Mouse (Mus musculus) bone marrow, adult 2 months (tissue): ENCODE results near the gene Pde4a.

Experiments
- CTCF ChIP-seq: fragments of 200-500 bp; IDR thresholded peaks from 2 replicates; pipeline ENCODE4 v1.5.1; 2011; ENCODE audit warnings: low read length, control low read depth; ENCODE audit not compliant: control insufficient read depth, insufficient read depth
- POLR2A ChIP-seq: fragments of 200-500 bp; IDR thresholded peaks from 2 replicates; pipeline ENCODE4 v1.6.1; 2011; ENCODE audit warnings: low read depth, mild to moderate bottlenecking, control low read depth, low read length, borderline replicate concordance; ENCODE audit not compliant: control insufficient read depth

DNA sequence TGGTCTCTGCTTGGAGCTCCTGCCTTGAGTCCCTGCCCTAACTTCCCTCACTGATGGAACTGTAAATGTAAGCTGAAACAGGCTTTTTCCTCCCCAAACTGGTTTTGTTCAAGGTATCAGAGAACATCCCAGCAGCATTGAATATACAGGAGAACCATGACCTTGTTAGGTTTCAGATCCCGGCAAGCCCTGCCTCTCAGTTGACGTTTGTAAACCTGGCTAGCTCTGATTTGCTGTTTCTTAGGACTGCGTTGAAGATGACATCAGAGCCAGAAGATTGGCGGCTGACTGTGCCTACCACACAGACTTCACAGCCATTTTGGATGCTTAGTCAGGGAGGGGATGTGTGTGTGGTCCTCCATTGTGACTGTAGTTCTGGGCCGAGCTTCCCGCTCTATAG is 58.4 kb downstream of the Pde4a start:
- TF ChIP-seq POLR2A: no peak
- no peak for TF ChIP-seq CTCF
